Mouse (Mus musculus) ES-E14 (cell line): Measurements from ENCODE around the gene Cnga3.

Experiments used
- CHD2 ChIP-seq: IDR thresholded peaks from 2 replicates; pipeline ENCODE4 v1.6.1; 2014; ENCODE audit warnings: mild to moderate bottlenecking, low read depth, low read length, inconsistent platforms
- HCFC1 ChIP-seq: IDR thresholded peaks from 2 replicates; pipeline ENCODE4 v1.6.1; 2012; ENCODE audit warnings: low read length, inconsistent platforms, borderline replicate concordance; ENCODE audit not compliant: insufficient read depth

DNA sequence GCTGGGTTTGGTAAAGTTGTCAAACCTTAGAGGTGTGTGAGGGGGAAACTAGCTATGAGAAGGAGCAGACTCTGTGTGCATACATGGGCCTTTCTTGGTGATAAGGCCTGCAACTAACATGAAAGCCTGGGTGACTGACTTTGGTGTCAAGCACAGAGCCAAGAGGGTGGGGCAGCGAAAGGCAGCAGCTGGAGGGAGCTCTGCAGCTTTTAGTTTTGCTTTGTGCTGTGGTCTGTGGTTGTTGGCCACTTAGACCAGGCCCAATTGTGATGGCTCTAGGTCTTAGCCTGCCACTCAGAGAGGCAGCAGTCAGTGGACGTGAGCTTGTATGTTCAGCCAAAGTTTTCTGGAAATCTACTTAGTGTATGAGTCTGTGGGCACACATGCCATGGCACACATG is 93.4 kb downstream of the Cnga3 start:
- no peak for TF ChIP-seq CHD2
- no peak for TF ChIP-seq HCFC1
